Mouse (Mus musculus) liver, adult 2 months (tissue): ENCODE measurements around the gene Tshz2. TPM values are rescaled to one million over a fixed set of nuclear protein-coding genes. Genes with fewer than 3 reads are reported as not detected.

Experiments
- DNase-seq: peaks from one replicate; pipeline ENCODE4 v3.0.0-alpha.2; 2011; ENCODE audit warnings: low read depth, low spot score; ENCODE audit errors: extremely low read depth
- H3K27ac ChIP-seq: fragments of 200-500 bp; replicated peaks from 2 replicates; pipeline ENCODE4 v1.5.1; 2012; ENCODE audit warnings: low read depth, mild to moderate bottlenecking, control low read depth, inconsistent platforms, low read length; ENCODE audit not compliant: insufficient read depth
- H3K27me3 ChIP-seq: fragments of 200-500 bp; 2 replicates; pipeline ENCODE4 v1.6.1; 2012; ENCODE audit warnings: mild to moderate bottlenecking, moderate library complexity, low read length, inconsistent platforms; ENCODE audit not compliant: control insufficient read depth, insufficient read depth
- H3K36me3 ChIP-seq: fragments of 200-500 bp; 2 replicates; pipeline ENCODE4 v1.6.1; 2012; ENCODE audit warnings: low read length, inconsistent platforms; ENCODE audit not compliant: control insufficient read depth, insufficient read depth
- H3K4me1 ChIP-seq: fragments of 200-500 bp; 2 replicates; pipeline ENCODE4 v1.6.1; 2011; ENCODE audit warnings: low read length; ENCODE audit not compliant: control insufficient read depth, insufficient read depth
- H3K4me3 ChIP-seq: fragments of 200-500 bp; 2 replicates; pipeline ENCODE4 v1.5.1; 2011; ENCODE audit warnings: low read depth, mild to moderate bottlenecking, control low read depth, low read length, moderate library complexity; ENCODE audit not compliant: insufficient read depth
- H3K79me2 ChIP-seq: fragments of 200-500 bp; 2 replicates; pipeline ENCODE4 v1.6.1; 2012; ENCODE audit warnings: inconsistent platforms, mild to moderate bottlenecking, low read length, moderate library complexity; ENCODE audit not compliant: control insufficient read depth, insufficient read depth
- H3K9ac ChIP-seq: fragments of 200-500 bp; 2 replicates; pipeline ENCODE4 v1.6.1; 2012; ENCODE audit warnings: low read depth, mild to moderate bottlenecking, control low read depth, inconsistent platforms, low read length
- CTCF ChIP-seq: fragments of 200-500 bp; IDR thresholded peaks from 2 replicates; pipeline ENCODE4 v1.5.1; 2011; ENCODE audit warnings: low read depth, low read length, control low read depth
- POLR2A ChIP-seq: fragments of 200-500 bp; IDR thresholded peaks from 2 replicates; pipeline ENCODE4 v1.6.1; 2011; ENCODE audit warnings: low read length, control low read depth; ENCODE audit not compliant: insufficient read depth; ENCODE audit errors: extremely low read depth
- WGBS: fragments of 180-500 bp; shearing (Covaris S2); methylation state at CpG from one replicate; pipeline ENCODE4 v1.1.7; 2018; 5-methylcytosine and 5-hydroxymethylcytosine counted together
- polyA plus RNA-seq: library from polyadenylated mRNA; depleted of rRNA; stranded (reverse); fragments of >200 nt; gene quantifications from 2 replicates; pipeline ENCODE4 v1.2.3, GENCODE M21; 2012
- total RNA-seq: library from RNA; depleted of rRNA; stranded (reverse); fragments of >200 nt; gene quantifications from 2 replicates; pipeline ENCODE4 v1.2.3, GENCODE M21; 2014

The Tshz2 gene
- total and polyA plus RNA-seq, 2 experiments = 3.3 to 4.1 TPM

- no peaks in the 10 kb centered on the region for H3K36me3 ChIP-seq
- H3K4me3 ChIP-seq = no peak overlapping the region
- no peaks in the 10 kb centered on the region for H3K27me3 ChIP-seq
- TF ChIP-seq POLR2A (no peak), CTCF (no peak)
- 24% methylated on average over 9 of the region's 9 CpGs for WGBS
- DNase-seq = no peak
- no peaks in the 10 kb centered on the region for H3K79me2 ChIP-seq
- H3K4me1 ChIP-seq = no peaks in the 10 kb centered on the region
- H3K9ac ChIP-seq = no peak overlapping the region
- no peak overlapping the region for H3K27ac ChIP-seq
Measured at GRCm38 (mm10) chr2:169906396-169906795, 273.6 kb downstream of the Tshz2 start.

- H3K4me3 ChIP-seq = no peak overlapping the region
- H3K27me3 ChIP-seq = no peaks in the 10 kb centered on the region
- H3K36me3 ChIP-seq = no peaks in the 10 kb centered on the region
- H3K79me2 ChIP-seq = no peaks in the 10 kb centered on the region
- no peaks in the 10 kb centered on the region for H3K4me1 ChIP-seq
- H3K27ac ChIP-seq = no peak overlapping the region
- no peak for DNase-seq
- no peak overlapping the region for H3K9ac ChIP-seq
- no peak for TF ChIP-seq POLR2A
- TF ChIP-seq CTCF = no peak
- 84% methylated on average over 7 of the region's 7 CpGs for WGBS
Measured at GRCm38 (mm10) chr2:169907979-169908378, 275.2 kb downstream of the Tshz2 start.

- Histone ChIP-seq H3K4me3 (no peak overlapping the region), H3K79me2 (no peaks in the 10 kb centered on the region), H3K9ac (no peak overlapping the region), H3K36me3 (no peaks in the 10 kb centered on the region), H3K4me1 (no peaks in the 10 kb centered on the region), H3K27me3 (no peaks in the 10 kb centered on the region), H3K27ac (no peak overlapping the region)
- no peak for DNase-seq
- WGBS = 87% methylated on average over 4 of the region's 4 CpGs
- TF ChIP-seq CTCF = no peak
- TF ChIP-seq POLR2A = no peak
Measured at GRCm38 (mm10) chr2:169910606-169911005, 277.8 kb downstream of the Tshz2 start.

GRCm38 (mm10) chr2:169912826-169913225 lies 280.0 kb downstream of the Tshz2 start:
- no peaks in the 10 kb centered on the region for H3K79me2 ChIP-seq
- no peaks in the 10 kb centered on the region for H3K36me3 ChIP-seq
- H3K9ac ChIP-seq = no peak overlapping the region
- WGBS = 94% methylated on average over 14 of the region's 14 CpGs
- H3K4me1 ChIP-seq = no peaks in the 10 kb centered on the region
- no peak for DNase-seq
- no peak overlapping the region for H3K27ac ChIP-seq
- no peak overlapping the region for H3K4me3 ChIP-seq
- H3K27me3 ChIP-seq = no peaks in the 10 kb centered on the region
- TF ChIP-seq CTCF (no peak), POLR2A (no peak)

GRCm38 (mm10) chr2:169914903-169915302 lies 282.1 kb downstream of the Tshz2 start:
- Histone ChIP-seq H3K27ac (no peak overlapping the region), H3K79me2 (no peaks in the 10 kb centered on the region), H3K27me3 (no peaks in the 10 kb centered on the region), H3K36me3 (no peaks in the 10 kb centered on the region), H3K4me3 (no peak overlapping the region), H3K9ac (no peak overlapping the region), H3K4me1 (no peaks in the 10 kb centered on the region)
- TF ChIP-seq POLR2A (no peak), CTCF (no peak)
- 89% methylated on average over 8 of the region's 8 CpGs for WGBS
- no peak for DNase-seq

GRCm38 (mm10) chr2:169915326-169915725 lies 282.5 kb downstream of the Tshz2 start:
- Histone ChIP-seq H3K9ac (no peak overlapping the region), H3K4me3 (no peak overlapping the region), H3K4me1 (no peaks in the 10 kb centered on the region), H3K27me3 (no peaks in the 10 kb centered on the region), H3K27ac (no peak overlapping the region), H3K79me2 (no peaks in the 10 kb centered on the region), H3K36me3 (no peaks in the 10 kb centered on the region)
- 88% methylated on average over 13 of the region's 13 CpGs for WGBS
- no peak for DNase-seq
- TF ChIP-seq CTCF (no peak), POLR2A (no peak)
